Mouse (Mus musculus): ENCODE measurements around the gene Chn2.

The Chn2 gene

GRCm38 (mm10) chr6:54042142-54042541 lies 2.8 kb downstream of the Chn2 start:
- no peak for DNase-seq (ENCODE audit: low spot score in 2 of 2)

GRCm38 (mm10) chr6:54043536-54043935 lies 4.2 kb downstream of the Chn2 start:
- DNase-seq (ENCODE audit: low spot score in 2 of 2), result no peak

GRCm38 (mm10) chr6:54045748-54046721 lies 6.7 kb downstream of the Chn2 start:
- no peak for DNase-seq (ENCODE audit: low spot score in 2 of 2)

GRCm38 (mm10) chr6:54046884-54047747 lies 7.8 kb downstream of the Chn2 start:
- DNase-seq (ENCODE audit: low spot score in 2 of 2), result no peak

- no peak for DNase-seq (ENCODE audit: low spot score in 2 of 2)
These were observed 9.4 kb downstream of the Chn2 start for GRCm38 (mm10) chr6:54048768-54049167.

- no peak for DNase-seq (ENCODE audit: low spot score in 2 of 2)
These were observed 11.8 kb downstream of the Chn2 start for GRCm38 (mm10) chr6:54051173-54051572.

- DNase-seq (ENCODE audit: low spot score in 2 of 2), result no peak
These were observed 12.8 kb downstream of the Chn2 start for GRCm38 (mm10) chr6:54052124-54052523.

- DNase-seq (ENCODE audit: low spot score in 2 of 2), result no peak
These were observed 13.3 kb downstream of the Chn2 start for GRCm38 (mm10) chr6:54052666-54053065.

- no peak for DNase-seq (ENCODE audit: low spot score in 2 of 2)
These were observed 14.0 kb downstream of the Chn2 start for GRCm38 (mm10) chr6:54053316-54053715.

- DNase-seq (ENCODE audit: low spot score in 2 of 2), result no peak
These were observed 16.0 kb downstream of the Chn2 start for GRCm38 (mm10) chr6:54055387-54055786.

- DNase-seq (ENCODE audit: low spot score in 2 of 2), result no peak
These were observed 17.5 kb downstream of the Chn2 start for GRCm38 (mm10) chr6:54056548-54057532.

- DNase-seq (ENCODE audit: low spot score in 2 of 2), result no peak
These were observed 18.3 kb downstream of the Chn2 start for GRCm38 (mm10) chr6:54057661-54058060.

- DNase-seq (ENCODE audit: low spot score in 2 of 2), result no peak
These were observed 19.5 kb downstream of the Chn2 start for GRCm38 (mm10) chr6:54058837-54059236.

- no peak for DNase-seq (ENCODE audit: low spot score in 2 of 2)
These were observed 20.9 kb downstream of the Chn2 start for GRCm38 (mm10) chr6:54060258-54060657.

- no peak for DNase-seq (ENCODE audit: low spot score in 2 of 2)
These were observed 22.0 kb downstream of the Chn2 start for GRCm38 (mm10) chr6:54061375-54061774.

GRCm38 (mm10) chr6:54063878-54064277 lies 24.5 kb downstream of the Chn2 start:
- DNase-seq (ENCODE audit: low spot score in 2 of 2), result no peak

GRCm38 (mm10) chr6:54067380-54067779 lies 28.0 kb downstream of the Chn2 start:
- no peak for DNase-seq (ENCODE audit: low spot score in 2 of 2)

- DNase-seq (ENCODE audit: low spot score in 2 of 2), result no peak
These were observed 29.5 kb downstream of the Chn2 start for GRCm38 (mm10) chr6:54068882-54069281.

GRCm38 (mm10) chr6:54070736-54071135 lies 31.4 kb downstream of the Chn2 start:
- peak; percentile 45 to 47 for DNase-seq (ENCODE audit: low spot score in 2 of 2)

- DNase-seq (ENCODE audit: low spot score in 2 of 2), result no peak
These were observed 32.1 kb downstream of the Chn2 start for GRCm38 (mm10) chr6:54071478-54071877.

GRCm38 (mm10) chr6:54074454-54074853 lies 35.1 kb downstream of the Chn2 start:
- no peak for DNase-seq (ENCODE audit: low spot score in 2 of 2)
